Mouse (Mus musculus) gastrocnemius, adult 2 months (tissue): ENCODE results near the gene Irak2. TPM values are rescaled to one million over a fixed set of nuclear protein-coding genes. Genes with fewer than 3 reads are reported as not detected.

ENCODE experiments used
- DNase-seq: peaks from one replicate; pipeline ENCODE4 v3.0.0; 2022
- H3K27ac ChIP-seq: fragments of 200-600 bp; 2 replicates; pipeline ENCODE4 v1.8.1; 2022; ENCODE audit warnings: mild to moderate bottlenecking
- H3K4me3 ChIP-seq: fragments of 200-600 bp; 2 replicates; pipeline ENCODE4 v1.8.1; 2022; ENCODE audit warnings: mild to moderate bottlenecking, moderate library complexity
- CTCF ChIP-seq: fragments of 200-600 bp; IDR thresholded peaks from 2 replicates; pipeline ENCODE4 v1.8.1; 2022; ENCODE audit warnings: antibody characterized with exemption, mild to moderate bottlenecking, moderate library complexity
- intact Hi-C: fragments of 180-260 bp; cut with DNase I; formaldehyde crosslinking; loops from one replicate; pipeline ENCODE4 v1.15.1; 2025
- total RNA-seq, 2 experiments: library from RNA; stranded (reverse); gene quantifications; 2 replicates each; pipeline ENCODE4 v1.2.3; 2021

Irak2 gene
- total RNA-seq, 2 experiments from 2014 or later: 3.9 to 6.1 TPM

DNA sequence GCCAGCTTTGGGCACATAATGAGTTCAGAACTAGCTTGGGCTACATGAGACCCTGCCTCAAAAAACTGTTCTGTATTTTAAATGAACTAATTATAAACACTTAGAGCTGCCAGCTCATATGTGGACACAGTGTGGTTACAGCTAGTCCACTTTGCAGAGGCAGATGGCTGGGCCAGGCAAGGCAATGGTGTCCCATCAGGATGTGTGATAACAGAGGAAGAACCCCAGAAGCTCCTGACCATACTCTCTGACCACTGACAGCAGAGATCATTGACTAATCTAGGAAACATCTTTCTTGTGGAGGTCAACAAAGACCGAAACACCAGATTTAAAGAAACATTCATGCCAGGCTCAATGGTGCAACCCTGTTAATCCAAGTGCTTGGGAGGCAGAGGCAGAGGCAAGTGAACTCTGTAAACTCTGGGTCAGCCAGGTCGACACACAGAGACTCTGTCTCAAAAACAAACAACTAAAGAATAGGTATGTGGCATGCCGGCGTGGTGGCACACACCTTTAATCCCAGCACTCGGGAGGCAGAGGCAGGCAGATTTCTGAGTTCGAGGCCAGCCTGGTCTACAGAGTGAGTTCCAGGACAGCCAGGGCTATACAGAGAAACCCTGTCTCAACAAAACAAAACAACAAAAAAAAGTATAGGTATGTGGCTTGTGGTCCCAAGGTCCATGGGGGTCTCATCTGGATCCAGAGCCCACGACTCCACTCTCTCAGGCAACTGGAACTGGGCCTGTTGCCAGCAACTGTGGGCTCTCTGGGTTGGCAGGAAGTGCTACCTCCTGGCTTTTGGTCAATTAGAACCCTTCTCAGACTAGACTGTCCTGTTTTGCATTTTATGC, 11.3 kb downstream of the Irak2 start:
- Histone ChIP-seq H3K27ac (no peak overlapping the region), H3K4me3 (no peak overlapping the region)
- intact Hi-C loops: no loop called here
- TF ChIP-seq CTCF: no peak
- no peak for DNase-seq

DNA sequence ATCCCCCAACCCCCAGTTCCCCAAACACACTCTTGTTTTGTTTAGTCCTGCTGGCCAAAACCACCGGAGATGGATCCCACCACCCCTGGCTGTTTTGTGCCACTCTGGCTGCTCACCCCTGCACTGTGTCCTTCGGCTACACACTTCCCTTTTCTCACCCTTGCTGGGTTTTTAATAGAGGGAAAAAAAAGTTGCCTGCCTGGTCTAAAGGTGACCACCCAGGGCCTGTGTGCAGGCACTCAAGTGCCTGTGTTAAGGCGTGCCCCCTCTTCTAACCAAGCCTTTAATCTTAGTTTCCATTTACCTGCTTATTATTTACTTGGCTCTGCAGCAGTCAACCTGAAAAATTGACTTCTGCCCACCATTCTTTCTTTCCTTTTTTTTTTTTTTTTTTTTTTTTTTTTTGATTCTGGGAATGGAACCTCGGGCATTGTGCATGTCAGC, 12.0 kb downstream of the Irak2 start:
- TF ChIP-seq CTCF: no peak
- intact Hi-C loops: no loop called here
- Histone ChIP-seq H3K4me3 (no peak overlapping the region), H3K27ac (no peak overlapping the region)
- DNase-seq: no peak

DNA sequence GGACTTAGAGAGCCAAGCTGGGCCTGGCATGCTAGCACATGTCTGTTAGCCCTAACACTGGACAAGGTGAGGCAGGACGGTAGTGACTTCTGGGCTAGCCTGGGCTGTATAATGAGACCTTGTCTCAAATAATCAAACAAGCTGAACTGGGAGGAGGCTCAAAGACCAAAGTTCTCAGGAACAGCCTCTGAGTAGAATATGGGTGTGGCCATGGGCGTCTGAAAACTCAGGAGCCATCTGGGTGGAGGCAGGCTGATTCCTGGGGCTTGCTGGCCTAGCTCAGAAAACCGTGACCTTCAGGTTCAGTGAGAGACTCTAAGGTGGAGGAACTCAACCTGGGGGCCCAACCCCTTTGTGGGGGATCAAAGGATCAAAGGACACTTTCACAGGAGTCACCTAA, 13.4 kb downstream of the Irak2 start:
- no peak for DNase-seq
- intact Hi-C loops: no loop called here
- Histone ChIP-seq H3K4me3 (no peak overlapping the region), H3K27ac (no peak overlapping the region)
- TF ChIP-seq CTCF: no peak

GRCm38 (mm10) chr6:113653551-113653950, 15.3 kb downstream of the Irak2 start:
- TF ChIP-seq CTCF: no peak
- peak overlapping the region; percentile 67 for H3K27ac ChIP-seq
- intact Hi-C loops: no loop called here
- no peak for DNase-seq
- no peak overlapping the region for H3K4me3 ChIP-seq

GRCm38 (mm10) chr6:113654102-113654501, 15.8 kb downstream of the Irak2 start:
- intact Hi-C loops: no loop called here
- Histone ChIP-seq H3K27ac (peak overlapping the region; percentile 67), H3K4me3 (no peak overlapping the region)
- DNase-seq: no peak
- no peak for TF ChIP-seq CTCF

GRCm38 (mm10) chr6:113654753-113655397, 16.6 kb downstream of the Irak2 start:
- intact Hi-C loops: no loop called here
- no peak for TF ChIP-seq CTCF
- DNase-seq: no peak
- Histone ChIP-seq H3K4me3 (no peak overlapping the region), H3K27ac (peak overlapping the region; percentile 67; the same call in 1 of the 2 replicates)

GRCm38 (mm10) chr6:113655475-113655874, 17.2 kb downstream of the Irak2 start:
- intact Hi-C loops: no loop called here
- no peak for DNase-seq
- no peak overlapping the region for H3K4me3 ChIP-seq
- no peak for TF ChIP-seq CTCF
- H3K27ac ChIP-seq: peak overlapping the region; percentile 8; the same call in 1 of the 2 replicates

GRCm38 (mm10) chr6:113656847-113657246, 18.6 kb downstream of the Irak2 start:
- intact Hi-C loops: no loop called here
- TF ChIP-seq CTCF: no peak
- Histone ChIP-seq H3K27ac (peak overlapping the region; percentile 59), H3K4me3 (no peak overlapping the region)
- DNase-seq: no peak

- intact Hi-C loops: no loop called here
- H3K27ac ChIP-seq: peak overlapping the region; percentile 70
- DNase-seq: peak; percentile 35
- TF ChIP-seq CTCF: no peak
- no peak overlapping the region for H3K4me3 ChIP-seq
These were observed 20.0 kb downstream of the Irak2 start for GRCm38 (mm10) chr6:113658226-113658625.

DNA sequence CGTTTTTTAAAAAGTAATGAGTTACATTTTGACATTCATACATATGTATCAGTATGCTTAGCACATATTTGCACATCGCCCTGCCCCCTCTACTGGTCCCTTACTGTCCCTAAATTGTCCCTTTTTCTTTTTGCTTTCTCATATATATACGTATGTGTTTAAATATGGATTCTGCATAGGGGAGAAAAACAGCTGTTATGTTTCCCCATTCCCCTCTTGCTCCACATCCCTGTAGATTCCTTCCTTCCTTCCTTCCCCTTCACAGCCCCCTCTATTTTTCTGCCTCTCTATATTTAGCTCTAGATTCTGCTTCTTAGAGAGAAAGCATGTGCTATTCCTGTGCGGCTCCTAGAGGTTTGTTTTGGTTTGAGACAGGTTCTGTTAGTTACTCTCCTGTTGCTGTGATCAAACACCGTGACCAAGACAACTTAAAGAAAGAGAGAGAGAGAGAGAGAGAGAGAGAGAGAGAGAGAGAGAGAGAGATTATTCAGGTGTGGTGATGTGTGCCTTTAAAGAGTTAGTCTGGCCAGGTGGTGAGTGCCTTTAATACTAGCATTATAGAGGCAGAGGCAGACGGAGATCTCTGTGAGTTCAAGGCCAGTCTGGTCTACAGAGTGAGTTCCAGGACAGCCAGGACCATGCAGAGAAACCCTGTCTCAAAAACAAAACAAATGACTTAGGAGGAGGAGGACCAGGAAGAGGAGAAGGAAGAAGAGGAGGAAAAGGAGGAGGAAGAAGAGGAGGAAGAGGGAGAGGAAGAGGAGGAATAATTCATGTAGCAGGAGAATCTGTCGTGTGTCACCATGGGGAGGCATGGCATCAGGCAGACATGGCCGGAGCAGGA, 21.6 kb downstream of the Irak2 start:
- intact Hi-C loops: no loop called here
- no peak for TF ChIP-seq CTCF
- no peak for DNase-seq

DNA sequence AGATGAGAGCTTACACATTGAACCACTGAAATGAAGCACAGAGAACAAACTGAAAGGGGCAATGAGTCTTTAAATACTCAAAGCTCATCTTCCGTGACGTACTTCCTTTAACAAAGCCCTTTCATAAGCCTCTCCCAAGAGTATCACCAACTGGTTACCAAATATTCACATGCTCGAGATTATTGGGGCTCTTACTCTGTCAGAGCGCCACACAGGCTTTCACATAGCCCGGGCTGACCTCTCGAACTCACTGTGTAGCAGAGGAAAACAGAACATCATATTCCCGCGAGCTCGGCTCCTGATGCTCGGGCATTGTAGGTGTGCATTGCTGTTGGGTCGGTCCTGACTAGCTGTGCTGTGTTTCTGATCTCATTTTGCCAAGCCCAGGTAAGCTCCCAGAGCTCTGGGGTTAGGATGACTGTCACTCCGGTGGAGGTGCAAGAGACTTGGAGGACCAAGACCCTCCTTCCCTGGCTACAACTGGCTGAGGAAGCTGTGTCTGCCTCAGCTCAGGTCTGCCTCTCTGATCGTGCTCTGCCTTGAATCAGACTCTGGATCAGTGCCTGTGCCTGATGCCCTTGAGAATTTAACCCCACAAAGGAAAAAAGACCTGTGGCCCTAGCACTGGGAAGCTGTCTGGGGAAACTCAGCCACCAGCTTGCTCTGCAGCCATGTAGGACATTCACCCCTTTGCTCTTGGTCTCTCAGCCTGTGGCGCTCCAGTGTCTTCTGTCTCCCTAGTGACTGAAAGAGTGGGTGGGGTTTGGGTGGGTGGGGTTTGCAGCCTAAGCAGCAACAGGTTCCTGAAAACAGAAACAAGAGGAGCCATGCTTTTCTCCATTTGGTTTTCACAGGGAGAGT, 22.5 kb downstream of the Irak2 start:
- DNase-seq: no peak
- no peak for TF ChIP-seq CTCF
- intact Hi-C loops: no loop called here
- peak overlapping the region; percentile 11; the same call in 1 of the 2 replicates for H3K4me3 ChIP-seq
- H3K27ac ChIP-seq: peak overlapping the region; percentile 70

More for the DNA sequence above, 21.6 kb downstream of the Irak2 start:
- Histone ChIP-seq H3K4me3 (no peak overlapping the region), H3K27ac (peak overlapping the region; percentile 70)
